Mouse (Mus musculus) CH12.LX (cell line): ENCODE measurements around the gene Fiz1.

Experiments
- CHD2 ChIP-seq: IDR thresholded peaks from 2 replicates; pipeline ENCODE4 v1.6.1; 2011; ENCODE audit warnings: low read length, improper control_type of control experiment
- CTCF ChIP-seq, 2 experiments: IDR thresholded peaks in 1 of 2; conservative IDR thresholded peaks in 1 of 2; 2 replicates each; pipeline ENCODE4 v1.5.1; 2011 to 2012; ENCODE audit warnings: low read depth in 2 of 2, low read length in 2 of 2, improper control_type of control experiment in 1 of 2, inconsistent platforms in 1 of 2, mild to moderate bottlenecking in 1 of 2, moderate library complexity in 1 of 2
- ETS1 ChIP-seq: conservative IDR thresholded peaks from 2 replicates; pipeline ENCODE4 v1.6.1; 2012; ENCODE audit warnings: low read depth, mild to moderate bottlenecking, inconsistent platforms, low read length, improper control_type of control experiment, moderate library complexity
- MEF2A ChIP-seq: IDR thresholded peaks from 2 replicates; pipeline ENCODE4 v1.6.1; 2014; ENCODE audit warnings: low read depth, mild to moderate bottlenecking, inconsistent platforms, low read length, improper control_type of control experiment, borderline replicate concordance
- MXI1 ChIP-seq: IDR thresholded peaks from 2 replicates; pipeline ENCODE4 v1.6.1; 2011; ENCODE audit warnings: mild to moderate bottlenecking, low read depth, low read length, improper control_type of control experiment
- POLR2A ChIP-seq: IDR thresholded peaks from 2 replicates; pipeline ENCODE4 v1.6.1; 2011; ENCODE audit warnings: low read depth, mild to moderate bottlenecking, improper control_type of control experiment, low read length
- UBTF ChIP-seq: IDR thresholded peaks from 2 replicates; pipeline ENCODE4 v1.6.1; 2012; ENCODE audit warnings: low read depth, mild to moderate bottlenecking, inconsistent platforms, low read length, improper control_type of control experiment, moderate library complexity

DNA sequence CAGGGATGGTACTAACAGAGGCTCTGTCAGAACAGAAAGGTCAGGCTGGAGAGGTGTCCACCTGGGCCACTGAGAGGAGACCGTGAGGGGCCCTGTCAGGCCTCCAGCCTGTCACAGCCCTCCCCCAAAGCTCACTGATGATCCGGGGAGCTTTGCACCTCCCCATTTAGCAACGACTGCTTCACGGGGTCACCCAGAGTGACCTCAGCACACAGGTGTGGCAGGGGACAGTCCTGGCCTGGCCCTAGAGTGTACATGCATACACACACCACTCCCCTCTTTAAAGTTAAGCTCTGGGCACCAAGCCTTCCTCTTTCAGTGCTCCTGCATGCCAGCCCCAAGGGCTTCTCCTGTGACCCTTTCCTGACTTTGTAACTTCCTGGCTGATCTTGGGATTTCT is 39.0 kb downstream of the Fiz1 start:
- no peak for TF ChIP-seq MXI1
- TF ChIP-seq MEF2A = no peak
- no peak for TF ChIP-seq CTCF (conservative IDR thresholded peaks at IDR 0.05 in 1 of 2, IDR thresholded peaks at IDR 0.05 in 1 of 2; ENCODE audit: low read depth in 2 of 2, low read length in 2 of 2)
- TF ChIP-seq ETS1 = no peak
- no peak for TF ChIP-seq POLR2A
- no peak for TF ChIP-seq UBTF
- no peak for TF ChIP-seq CHD2
